ENCODE assay signal across 8 mouse cellular contexts in the genomic region with DNA sequence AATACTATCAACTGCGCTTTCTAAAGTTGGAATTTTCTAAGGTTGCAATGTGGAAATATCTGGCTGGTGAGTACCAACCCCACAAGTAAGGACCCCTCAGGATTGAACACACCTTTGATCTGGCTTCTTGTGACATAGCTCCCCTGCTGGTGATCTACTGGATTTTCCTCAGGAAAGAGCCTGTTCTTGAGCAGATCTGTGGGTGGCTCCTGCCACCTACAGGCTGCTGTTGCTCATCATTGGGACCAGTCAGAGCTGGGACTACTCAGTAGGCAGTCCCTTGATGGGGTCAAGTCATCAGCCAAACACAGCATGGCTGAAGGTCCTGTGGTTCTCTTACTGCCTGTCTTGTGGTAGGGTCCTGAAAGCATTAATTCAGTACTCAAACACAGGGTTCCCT. TPM values are rescaled to one million over a fixed set of nuclear protein-coding genes. Genes with fewer than 3 reads are reported as not detected.
DNase-seq lines count a peak whose midpoint lies in the region; ATAC-seq lines count a peak whose summit lies in the region.

No protein-coding gene starts in this region.

- intact Hi-C loops in left cerebral cortex, postnatal 25 days (cut with DNase I) = loop anchor here (2.0 to 10.0 kb wide), 2 partner anchors 20 to 154 kb away; a partner anchor contains a TSS

- peak; percentile 70 for ATAC-seq in granulocyte monocyte progenitor cell, adult 5-6 weeks (replicated peaks; ENCODE audit: poor library complexity, severe bottlenecking)
- peak; percentile 78 for ATAC-seq in intestine, embryonic 16.5 days

- DNase-seq in ovary, adult 18-20 months (ENCODE audit: low spot score) = peak; percentile 76
- no peak for DNase-seq in ovary, postnatal 10 days (ENCODE audit: low spot score)
- DNase-seq in embryo, embryonic 11 days = peak; percentile 90
- peak; percentile 80 to 88 for DNase-seq in left cerebral cortex, postnatal 25 days (ENCODE audit: low spot score in 2 of 2)
- peak; percentile 65 for DNase-seq in midbrain, embryonic 10.5 days (ENCODE audit: low spot score)
- peak; percentile 75 for DNase-seq in skeletal muscle tissue, adult 2 months (ENCODE audit: low read depth, low spot score)

- no peak overlapping the region for H3K4me2 ChIP-seq in intestine, embryonic 16.5 days (ENCODE audit: low read depth, low read length)

- H3K27me3 ChIP-seq in intestine, embryonic 16.5 days (replicated peaks; ENCODE audit: control insufficient read depth, insufficient read depth, low read length) = peaks cover 16% of the 10 kb centered on the region; the same call in 1 of the 2 replicates
- peaks cover 29% of the 10 kb centered on the region for H3K27me3 ChIP-seq in midbrain, embryonic 10.5 days (ENCODE audit: low read depth, poor library complexity, severe bottlenecking)

- H3K36me3 ChIP-seq in intestine, embryonic 16.5 days (ENCODE audit: control insufficient read depth, insufficient read depth, low read length) = no peaks in the 10 kb centered on the region
- H3K36me3 ChIP-seq in midbrain, embryonic 10.5 days = no peaks in the 10 kb centered on the region

- H3K9me3 ChIP-seq in intestine, embryonic 16.5 days (ENCODE audit: control insufficient read depth, low read length) = no peaks in the 10 kb centered on the region
- H3K9me3 ChIP-seq in midbrain, embryonic 10.5 days (replicated peaks) = no peaks in the 10 kb centered on the region

- no peak overlapping the region for H3K27ac ChIP-seq in intestine, embryonic 16.5 days (ENCODE audit: low read length)
- H3K27ac ChIP-seq in midbrain, embryonic 10.5 days (replicated peaks) = no peak overlapping the region

- WGBS in intestine, embryonic 16.5 days = 30% methylated on average over 1 of the region's 1 CpGs
- 28% methylated on average over 1 of the region's 1 CpGs for WGBS in midbrain, embryonic 10.5 days

- no peak overlapping the region for H3K4me3 ChIP-seq in intestine, embryonic 16.5 days (ENCODE audit: low read length)
- H3K4me3 ChIP-seq in midbrain, embryonic 10.5 days = no peak overlapping the region

- H3K4me1 ChIP-seq in intestine, embryonic 16.5 days (ENCODE audit: control insufficient read depth, insufficient read depth, low read length) = peaks cover 13% of the 10 kb centered on the region
- peaks cover 56% of the 10 kb centered on the region for H3K4me1 ChIP-seq in midbrain, embryonic 10.5 days

- H3K9ac ChIP-seq in intestine, embryonic 16.5 days (ENCODE audit: low read depth, low read length) = no peak overlapping the region

RNA-seq across cellular contexts. Expression of a gene that starts 1.3 kb away (rescaled TPM):
- 25.2 and 27.0 TPM in 2 replicates for total RNA-seq in granulocyte monocyte progenitor cell, adult 5-6 weeks (2014; fragmentation: Nextera tagmentation)
- 13.6 and 14.1 TPM in 2 replicates for total RNA-seq in granulocyte monocyte progenitor cell, adult 5-6 weeks (2017)
- 15.1 and 16.4 TPM in 2 replicates for polyA plus RNA-seq in intestine, embryonic 16.5 days (2015; fragmentation: Nextera tagmentation; extraction: Ambion mirVana)
- total RNA-seq in left cerebral cortex, postnatal 25 days (2021) = 10 to 100 TPM; 61.9 to 63.3 TPM
- 14.5 and 18.0 TPM in 2 replicates for polyA plus RNA-seq in midbrain, embryonic 10.5 days (2016; fragmentation: Nextera tagmentation; extraction: Ambion mirVana)

RNA-seq across cellular contexts. Expression of a gene that starts 7.3 kb away (rescaled TPM):
- not detected in 2 replicates for total RNA-seq in granulocyte monocyte progenitor cell, adult 5-6 weeks (2014; fragmentation: Nextera tagmentation)
- not detected in 2 replicates for total RNA-seq in granulocyte monocyte progenitor cell, adult 5-6 weeks (2017)
- polyA plus RNA-seq in intestine, embryonic 16.5 days (2015; fragmentation: Nextera tagmentation; extraction: Ambion mirVana) = 28.9 and 30.1 TPM in 2 replicates
- 10 to 100 TPM; 10.9 to 11.4 TPM for total RNA-seq in left cerebral cortex, postnatal 25 days (2021)
- 17.6 and 18.8 TPM in 2 replicates for polyA plus RNA-seq in midbrain, embryonic 10.5 days (2016; fragmentation: Nextera tagmentation; extraction: Ambion mirVana)

RNA-seq across cellular contexts. Expression of a gene that starts 15.0 kb away (rescaled TPM):
- total RNA-seq in granulocyte monocyte progenitor cell, adult 5-6 weeks (2014; fragmentation: Nextera tagmentation) = 246 and 266 TPM in 2 replicates
- total RNA-seq in granulocyte monocyte progenitor cell, adult 5-6 weeks (2017) = 78.6 and 96.8 TPM in 2 replicates
- polyA plus RNA-seq in intestine, embryonic 16.5 days (2015; fragmentation: Nextera tagmentation; extraction: Ambion mirVana) = 36.1 and 39.6 TPM in 2 replicates
- 10 to 100 TPM; 30.2 to 35.3 TPM for total RNA-seq in left cerebral cortex, postnatal 25 days (2021)
- 74.5 and 81.1 TPM in 2 replicates for polyA plus RNA-seq in midbrain, embryonic 10.5 days (2016; fragmentation: Nextera tagmentation; extraction: Ambion mirVana)

RNA-seq across cellular contexts. Expression of a gene that starts 19.5 kb away (rescaled TPM):
- not detected in 2 replicates for total RNA-seq in granulocyte monocyte progenitor cell, adult 5-6 weeks (2014; fragmentation: Nextera tagmentation)
- total RNA-seq in granulocyte monocyte progenitor cell, adult 5-6 weeks (2017) = not detected in 2 replicates
- not detected in 2 replicates for polyA plus RNA-seq in intestine, embryonic 16.5 days (2015; fragmentation: Nextera tagmentation; extraction: Ambion mirVana)
- not detected for total RNA-seq in left cerebral cortex, postnatal 25 days (2021)
- not detected in 2 replicates for polyA plus RNA-seq in midbrain, embryonic 10.5 days (2016; fragmentation: Nextera tagmentation; extraction: Ambion mirVana)

RNA-seq across cellular contexts. Expression of a gene that starts 21.9 kb away (rescaled TPM):
- total RNA-seq in granulocyte monocyte progenitor cell, adult 5-6 weeks (2014; fragmentation: Nextera tagmentation) = not detected in 2 replicates
- not detected in 2 replicates for total RNA-seq in granulocyte monocyte progenitor cell, adult 5-6 weeks (2017)
- 2.2 and 3.0 TPM in 2 replicates for polyA plus RNA-seq in intestine, embryonic 16.5 days (2015; fragmentation: Nextera tagmentation; extraction: Ambion mirVana)
- not detected for total RNA-seq in left cerebral cortex, postnatal 25 days (2021)
- polyA plus RNA-seq in midbrain, embryonic 10.5 days (2016; fragmentation: Nextera tagmentation; extraction: Ambion mirVana) = 0.19 and 0.32 TPM in 2 replicates

Comparison
In these comparisons a context has a peak if more than half of its experiments do, and no peak if none do; other contexts are left out.
1. RNA of a gene that starts 7.3 kb away (total RNA-seq): 10.9 to 11.4 TPM in left cerebral cortex, postnatal 25 days; not detected in granulocyte monocyte progenitor cell, adult 5-6 weeks; every median in the first group is over 10 times any median in the second.